Mouse (Mus musculus): ENCODE measurements around the gene Dip2c.

DNA sequence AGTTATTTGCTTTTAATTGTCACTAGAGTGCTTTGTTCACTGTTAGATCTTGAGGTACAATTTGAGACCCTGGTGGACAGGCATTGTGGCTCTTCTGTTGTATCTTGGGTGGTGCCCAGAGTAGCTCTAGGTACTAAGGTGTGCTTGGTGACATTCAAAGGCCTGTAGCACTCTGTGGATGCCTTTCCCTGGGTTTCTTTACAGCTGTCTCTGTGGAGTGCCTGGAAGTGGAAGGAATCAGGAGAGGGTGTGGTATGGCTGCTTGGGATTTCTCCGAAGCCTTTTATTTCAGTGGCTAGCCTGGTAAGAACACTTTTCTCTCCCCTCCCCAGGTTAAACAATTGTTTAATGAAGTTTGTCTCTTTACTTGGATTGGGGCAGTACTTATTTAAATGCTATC lies 34.5 kb downstream of the Dip2c start:
- TF ChIP-seq CTCF (IDR thresholded peaks at IDR 0.05) (no peak), EP300 (IDR thresholded peaks at IDR 0.05) (no peak)
